Mouse (Mus musculus) neural tube, embryonic 11.5 days (tissue): ENCODE data around the gene Mrpl23. TPM values are rescaled to one million over a fixed set of nuclear protein-coding genes. Genes with fewer than 3 reads are reported as not detected.

Experiments
- ATAC-seq: fragments of 200-750 bp; cut with Nextera tagmentation; 2 replicates; pipeline ENCODE4 v1.8.0; 2017; ENCODE audit warnings: moderate number of reproducible peaks, mild to moderate bottlenecking, moderate TSS enrichment, moderate library complexity; ENCODE audit not compliant: insufficient read depth, low FRiP score, low TSS enrichment
- DNase-seq: peaks from one replicate; pipeline ENCODE4 v3.0.0-alpha.2; 2015; ENCODE audit warnings: low spot score
- H3K27ac ChIP-seq: fragments of 300-500 bp; sonication (generic); 2 replicates; pipeline ENCODE4 v1.5.1; 2014; ENCODE audit warnings: low read depth, mild to moderate bottlenecking, low read length
- H3K27me3 ChIP-seq: fragments of 300-500 bp; sonication (generic); 2 replicates; pipeline ENCODE4 v1.6.1; 2014; ENCODE audit warnings: mild to moderate bottlenecking, low read length, mixed read lengths; ENCODE audit not compliant: control insufficient read depth, insufficient read depth
- H3K36me3 ChIP-seq: fragments of 300-500 bp; sonication (generic); 2 replicates; pipeline ENCODE4 v1.6.1; 2014; ENCODE audit warnings: mild to moderate bottlenecking, low read length, moderate library complexity, mixed read lengths; ENCODE audit not compliant: control insufficient read depth, insufficient read depth
- H3K4me1 ChIP-seq: fragments of 300-500 bp; sonication (generic); 2 replicates; pipeline ENCODE4 v1.6.1; 2014; ENCODE audit warnings: low read length, mixed read lengths; ENCODE audit not compliant: control insufficient read depth, insufficient read depth
- H3K4me2 ChIP-seq: fragments of 300-500 bp; sonication (generic); 2 replicates; pipeline ENCODE4 v1.6.1; 2014; ENCODE audit warnings: low read depth, mild to moderate bottlenecking, moderate library complexity
- H3K4me3 ChIP-seq: fragments of 300-500 bp; sonication (generic); 2 replicates; pipeline ENCODE4 v1.5.1; 2014; ENCODE audit warnings: low read depth, low read length
- H3K9ac ChIP-seq: fragments of 300-500 bp; sonication (generic); 2 replicates; pipeline ENCODE4 v1.6.1; 2014; ENCODE audit warnings: mild to moderate bottlenecking, low read length
- H3K9me3 ChIP-seq: fragments of 300-500 bp; sonication (generic); 2 replicates; pipeline ENCODE4 v1.6.1; 2016; ENCODE audit warnings: low read length; ENCODE audit not compliant: control insufficient read depth
- WGBS: fragments of 180-500 bp; shearing (Covaris S2); extraction: QIAGEN DNeasy Blood & Tissue Kit; methylation state at CpG from one replicate; pipeline ENCODE4 v1.1.7; 2014; 5-methylcytosine and 5-hydroxymethylcytosine counted together
- polyA plus RNA-seq: library from polyadenylated mRNA; unstranded; fragments of >200 nt; fragmentation: Nextera tagmentation; extraction: Ambion mirVana; gene quantifications from 2 replicates; pipeline ENCODE4 v1.2.1, GENCODE M21; 2014

The Mrpl23 gene
- polyA plus RNA-seq, 1 experiment from 2014 or later, result 10.6 TPM

GRCm38 (mm10) chr7:142497775-142498174 lies 34.7 kb upstream of the Mrpl23 start:
- Histone ChIP-seq H3K9me3 (no peaks in the 10 kb centered on the region), H3K4me2 (no peak overlapping the region), H3K4me3 (no peak overlapping the region), H3K27me3 (no peaks in the 10 kb centered on the region), H3K9ac (no peak overlapping the region), H3K4me1 (no peaks in the 10 kb centered on the region), H3K36me3 (no peaks in the 10 kb centered on the region), H3K27ac (no peak overlapping the region)
- WGBS, result 83% methylated on average over 2 of the region's 2 CpGs
- DNase-seq, result no peak
- no peak for ATAC-seq

- no peak within 1 kb of the TSS for H3K4me3 ChIP-seq
- H3K27ac ChIP-seq, result no peak within 1 kb of the TSS
- H3K9ac ChIP-seq, result no peak within 1 kb of the TSS
- 89% methylated on average over 2 of the region's 2 CpGs for WGBS
- no peaks in the 10 kb centered on the region for H3K4me1 ChIP-seq
- H3K27me3 ChIP-seq, result no peaks in the 10 kb centered on the region
- no peaks in the 10 kb centered on the region for H3K9me3 ChIP-seq
- H3K4me2 ChIP-seq, result no peak within 1 kb of the TSS
- no peak for DNase-seq
- no peaks in the 10 kb centered on the region for H3K36me3 ChIP-seq
- no peak for ATAC-seq
These were observed 33.9 kb upstream of the Mrpl23 start, which contains the start of gene Tnnt3 for GRCm38 (mm10) chr7:142498575-142498974. Tnnt3 (plus strand) TSS chr7:142498836.

GRCm38 (mm10) chr7:142499010-142499721 lies 33.3 kb upstream of the Mrpl23 start:
- Histone ChIP-seq H3K4me3 (no peak overlapping the region), H3K9me3 (no peaks in the 10 kb centered on the region), H3K4me1 (no peaks in the 10 kb centered on the region), H3K27ac (no peak overlapping the region), H3K36me3 (no peaks in the 10 kb centered on the region), H3K9ac (no peak overlapping the region), H3K27me3 (no peaks in the 10 kb centered on the region), H3K4me2 (no peak overlapping the region)
- WGBS, result 87% methylated on average over 5 of the region's 5 CpGs
- no peak for ATAC-seq
- DNase-seq, result no peak

GRCm38 (mm10) chr7:142500032-142500431 lies 32.5 kb upstream of the Mrpl23 start:
- DNase-seq (no peak), ATAC-seq (no peak)
- 88% methylated on average over 1 of the region's 1 CpGs for WGBS
- no peaks in the 10 kb centered on the region for H3K36me3 ChIP-seq
- no peaks in the 10 kb centered on the region for H3K9me3 ChIP-seq
- H3K4me3 ChIP-seq, result no peak overlapping the region
- no peak overlapping the region for H3K27ac ChIP-seq
- no peaks in the 10 kb centered on the region for H3K27me3 ChIP-seq
- no peak overlapping the region for H3K9ac ChIP-seq
- H3K4me2 ChIP-seq, result no peak overlapping the region
- H3K4me1 ChIP-seq, result no peaks in the 10 kb centered on the region

GRCm38 (mm10) chr7:142503206-142503605 lies 29.3 kb upstream of the Mrpl23 start:
- H3K4me1 ChIP-seq, result peaks cover 9% of the 10 kb centered on the region
- H3K4me3 ChIP-seq, result no peak overlapping the region
- H3K27me3 ChIP-seq, result peaks cover 3% of the 10 kb centered on the region; the same call in 1 of the 2 replicates
- no peak for ATAC-seq
- WGBS, result 91% methylated on average over 4 of the region's 4 CpGs
- DNase-seq, result no peak
- no peaks in the 10 kb centered on the region for H3K36me3 ChIP-seq
- no peaks in the 10 kb centered on the region for H3K9me3 ChIP-seq
- H3K9ac ChIP-seq, result no peak overlapping the region
- no peak overlapping the region for H3K27ac ChIP-seq
- no peak overlapping the region for H3K4me2 ChIP-seq

- no peak overlapping the region for H3K4me2 ChIP-seq
- H3K9ac ChIP-seq, result no peak overlapping the region
- H3K9me3 ChIP-seq, result no peaks in the 10 kb centered on the region
- no peak overlapping the region for H3K27ac ChIP-seq
- ATAC-seq, result no peak
- H3K27me3 ChIP-seq, result peaks cover 3% of the 10 kb centered on the region; the same call in 1 of the 2 replicates
- no peak overlapping the region for H3K4me3 ChIP-seq
- DNase-seq, result peak; percentile 52
- H3K4me1 ChIP-seq, result peaks cover 23% of the 10 kb centered on the region
- WGBS, result 3% methylated on average over 2 of the region's 2 CpGs
- no peaks in the 10 kb centered on the region for H3K36me3 ChIP-seq
These were observed 26.5 kb upstream of the Mrpl23 start for GRCm38 (mm10) chr7:142505942-142506341.

- no peak overlapping the region for H3K27ac ChIP-seq
These were observed 26.0 kb upstream of the Mrpl23 start for GRCm38 (mm10) chr7:142506501-142506900.

GRCm38 (mm10) chr7:142507453-142507852 lies 25.0 kb upstream of the Mrpl23 start:
- no peak overlapping the region for H3K27ac ChIP-seq
- no peak overlapping the region for H3K4me2 ChIP-seq
- DNase-seq (no peak), ATAC-seq (no peak)
- peaks cover 23% of the 10 kb centered on the region for H3K4me1 ChIP-seq
- H3K36me3 ChIP-seq, result no peaks in the 10 kb centered on the region
- H3K9me3 ChIP-seq, result no peaks in the 10 kb centered on the region
- peaks cover 3% of the 10 kb centered on the region; the same call in 1 of the 2 replicates for H3K27me3 ChIP-seq
- 93% methylated on average over 9 of the region's 9 CpGs for WGBS
- H3K4me3 ChIP-seq, result no peak overlapping the region
- H3K9ac ChIP-seq, result no peak overlapping the region

More at GRCm38 (mm10) chr7:142506501-142506900, 26.0 kb upstream of the Mrpl23 start:
- DNase-seq (no peak), ATAC-seq (0 out of 2 replicates have a peak, but pooled peaks have one; percentile 21)
- Histone ChIP-seq H3K4me1 (peaks cover 23% of the 10 kb centered on the region), H3K4me3 (no peak overlapping the region), H3K9me3 (no peaks in the 10 kb centered on the region), H3K36me3 (no peaks in the 10 kb centered on the region), H3K4me2 (no peak overlapping the region), H3K9ac (no peak overlapping the region), H3K27me3 (peaks cover 3% of the 10 kb centered on the region; the same call in 1 of the 2 replicates)
- WGBS, result 29% methylated on average over 4 of the region's 4 CpGs

- Histone ChIP-seq H3K9me3 (no peaks in the 10 kb centered on the region), H3K27me3 (peaks cover 6% of the 10 kb centered on the region; the same call in 1 of the 2 replicates), H3K4me1 (peaks cover 23% of the 10 kb centered on the region), H3K36me3 (no peaks in the 10 kb centered on the region), H3K4me2 (no peak overlapping the region), H3K4me3 (no peak overlapping the region), H3K9ac (no peak overlapping the region), H3K27ac (peak overlapping the region; percentile 83)
- WGBS, result 7% methylated on average over 14 of the region's 14 CpGs
- DNase-seq, result peak; percentile 69
- peak; percentile 72 for ATAC-seq
These were observed 23.0 kb upstream of the Mrpl23 start for GRCm38 (mm10) chr7:142509518-142509917.
